ENCODE assay signal across 17 mouse cellular contexts in genomic region chr1:68142562-68143350, GRCm38 (mm10).
DNase-seq lines count a peak whose midpoint lies in the region; ATAC-seq and TF ChIP-seq lines count a peak whose summit lies in the region.
"Had no signal": no experiment of that assay in that cellular context is flagged by ENCODE, and none has a peak within 500 bp of the region (broad histone marks: within the 10 kb centered on the region; RNA-seq: fewer than 3 reads in every experiment).

No protein-coding gene starts in this region.

- no peak for TF ChIP-seq EP300 in lung, postnatal 0 days (IDR thresholded peaks at IDR 0.05)

- no peak overlapping the region for H3K4me2 ChIP-seq in midbrain, postnatal 0 days (ENCODE audit: low read depth, low read length, poor library complexity, severe bottlenecking)
- H3K4me2 ChIP-seq in midbrain, embryonic 11.5 days = no peak overlapping the region
- no peak overlapping the region for H3K4me2 ChIP-seq in lung, postnatal 0 days (replicated peaks; ENCODE audit: low read depth, low read length)

- no peaks in the 10 kb centered on the region for H3K9me3 ChIP-seq in midbrain, postnatal 0 days (ENCODE audit: low read length)
- no peaks in the 10 kb centered on the region for H3K9me3 ChIP-seq in midbrain, embryonic 11.5 days (ENCODE audit: control insufficient read depth, low read length)
- H3K9me3 ChIP-seq in lung, postnatal 0 days (ENCODE audit: low read length) = no peaks in the 10 kb centered on the region
- H3K9me3 ChIP-seq: limb, embryonic 10.5 days; midbrain, embryonic 10.5 days had no signal

- ATAC-seq in midbrain, postnatal 0 days (ENCODE audit: low FRiP score) = no peak
- no peak for ATAC-seq in midbrain, embryonic 11.5 days (ENCODE audit: low FRiP score)
- no peak for ATAC-seq in lung, postnatal 0 days

- no peak overlapping the region for H3K4me3 ChIP-seq in midbrain, postnatal 0 days (ENCODE audit: low read depth, low read length)
- no peak overlapping the region for H3K4me3 ChIP-seq in midbrain, embryonic 11.5 days (ENCODE audit: low read depth, low read length)
- no peak overlapping the region for H3K4me3 ChIP-seq in lung, postnatal 0 days (ENCODE audit: low read depth, low read length)
- H3K4me3 ChIP-seq: limb, embryonic 10.5 days; midbrain, embryonic 10.5 days had no signal

- no peak for TF ChIP-seq CTCF in midbrain, postnatal 0 days (IDR thresholded peaks at IDR 0.05)
- no peak for TF ChIP-seq CTCF in lung, postnatal 0 days (IDR thresholded peaks at IDR 0.05)

- DNase-seq in embryo, embryonic 11.5 days (ENCODE audit: low read depth, low spot score) = peak; percentile 1
- DNase-seq in embryo, embryonic 11 days = no peak
- peak; percentile 17 for DNase-seq in midbrain, postnatal 0 days (ENCODE audit: low spot score)
- no peak for DNase-seq in midbrain, embryonic 11.5 days (ENCODE audit: low spot score, missing footprints)
- DNase-seq in mesoderm, embryonic 11.5 days (ENCODE audit: low read depth, low spot score) = peak; percentile 23
- DNase-seq in lung, postnatal 0 days (ENCODE audit: low spot score) = no peak
- no peak for DNase-seq in left cerebral cortex, postnatal 25 days (ENCODE audit: low spot score in 2 of 2)
- DNase-seq in layer of hippocampus, postnatal 36 days = no peak
- DNase-seq: cerebellum, adult 9-10 months; gastrocnemius, postnatal 10 days; kidney, postnatal 10 days; lung, postnatal 14 days; right cerebral cortex, postnatal 25 days had no signal

- 65% methylated on average over 7 of the region's 7 CpGs for WGBS in midbrain, postnatal 0 days
- 75% methylated on average over 7 of the region's 7 CpGs for WGBS in midbrain, embryonic 11.5 days
- WGBS in lung, postnatal 0 days = 67% methylated on average over 7 of the region's 7 CpGs

- H3K27ac ChIP-seq in midbrain, postnatal 0 days (ENCODE audit: low read depth, low read length) = no peak overlapping the region
- no peak overlapping the region for H3K27ac ChIP-seq in midbrain, embryonic 11.5 days (ENCODE audit: low read depth, low read length)
- H3K27ac ChIP-seq in lung, postnatal 0 days (ENCODE audit: low read length) = no peak overlapping the region
- H3K27ac ChIP-seq: limb, embryonic 10.5 days; liver, embryonic 14.5 days; midbrain, embryonic 10.5 days had no signal

- no peak overlapping the region for H3K9ac ChIP-seq in midbrain, postnatal 0 days (replicated peaks; ENCODE audit: low read length, poor library complexity, severe bottlenecking)
- no peak overlapping the region for H3K9ac ChIP-seq in midbrain, embryonic 11.5 days (ENCODE audit: low read length)
- no peak overlapping the region for H3K9ac ChIP-seq in lung, postnatal 0 days (replicated peaks; ENCODE audit: low read depth)
- H3K9ac ChIP-seq: liver, embryonic 14.5 days had no signal

- intact Hi-C loops in left cerebral cortex, postnatal 25 days (cut with DNase I) = no loop called here

- no peaks in the 10 kb centered on the region for H3K36me3 ChIP-seq in midbrain, postnatal 0 days (ENCODE audit: insufficient read depth, low read length)
- no peaks in the 10 kb centered on the region for H3K36me3 ChIP-seq in midbrain, embryonic 11.5 days (ENCODE audit: control insufficient read depth, insufficient read depth, low read length)
- no peaks in the 10 kb centered on the region for H3K36me3 ChIP-seq in lung, postnatal 0 days (ENCODE audit: insufficient read depth, low read length)
- H3K36me3 ChIP-seq: limb, embryonic 10.5 days; midbrain, embryonic 10.5 days had no signal

- H3K27me3 ChIP-seq in midbrain, postnatal 0 days (ENCODE audit: insufficient read depth, low read length) = no peaks in the 10 kb centered on the region
- no peaks in the 10 kb centered on the region for H3K27me3 ChIP-seq in midbrain, embryonic 11.5 days (ENCODE audit: control insufficient read depth, insufficient read depth, low read length)
- no peaks in the 10 kb centered on the region for H3K27me3 ChIP-seq in lung, postnatal 0 days (replicated peaks; ENCODE audit: insufficient read depth, low read length)
- H3K27me3 ChIP-seq: CH12.LX had no signal

- no peaks in the 10 kb centered on the region for H3K4me1 ChIP-seq in midbrain, postnatal 0 days (ENCODE audit: insufficient read depth, low read length)
- H3K4me1 ChIP-seq in midbrain, embryonic 11.5 days (ENCODE audit: control insufficient read depth, insufficient read depth, low read length) = no peaks in the 10 kb centered on the region
- H3K4me1 ChIP-seq in lung, postnatal 0 days (ENCODE audit: insufficient read depth, low read depth, low read length) = no peaks in the 10 kb centered on the region
- H3K4me1 ChIP-seq: limb, embryonic 10.5 days; midbrain, embryonic 10.5 days had no signal

Comparison
In these comparisons a context has a peak if more than half of its experiments do, and no peak if none do; other contexts are left out.
1. DNase-seq: peak in embryo, embryonic 11.5 days (single experiment), midbrain, postnatal 0 days (single experiment) and mesoderm, embryonic 11.5 days (single experiment); none in embryo, embryonic 11 days (single experiment), midbrain, embryonic 11.5 days (single experiment), lung, postnatal 0 days (single experiment), left cerebral cortex, postnatal 25 days (0 of 2) and layer of hippocampus, postnatal 36 days (0 of 2).